Mouse (Mus musculus) hindbrain, embryonic 13.5 days (tissue): ENCODE data around the gene Haus6. TPM values are rescaled to one million over a fixed set of nuclear protein-coding genes. Genes with fewer than 3 reads are reported as not detected.

Experiments used
- ATAC-seq: fragments of 200-750 bp; cut with Nextera tagmentation; 2 replicates; pipeline ENCODE4 v1.8.0; 2017; ENCODE audit warnings: moderate TSS enrichment; ENCODE audit not compliant: low FRiP score
- H3K27ac ChIP-seq: fragments of 300-500 bp; sonication (generic); 2 replicates; pipeline ENCODE4 v1.5.1; 2015; ENCODE audit warnings: inconsistent platforms, mild to moderate bottlenecking, moderate library complexity
- H3K27me3 ChIP-seq: fragments of 300-500 bp; sonication (generic); 2 replicates; pipeline ENCODE4 v1.6.1; 2015; ENCODE audit warnings: mild to moderate bottlenecking, inconsistent platforms
- H3K36me3 ChIP-seq: fragments of 300-500 bp; sonication (generic); 2 replicates; pipeline ENCODE4 v1.6.1; 2015; ENCODE audit warnings: mild to moderate bottlenecking, inconsistent platforms
- H3K4me1 ChIP-seq: fragments of 300-500 bp; sonication (generic); replicated peaks from 2 replicates; pipeline ENCODE4 v1.6.1; 2015; ENCODE audit warnings: inconsistent platforms
- H3K4me2 ChIP-seq: fragments of 300-500 bp; sonication (generic); 2 replicates; pipeline ENCODE4 v1.6.1; 2015; ENCODE audit warnings: inconsistent platforms, mild to moderate bottlenecking, moderate library complexity
- H3K4me3 ChIP-seq: fragments of 300-500 bp; sonication (generic); 2 replicates; pipeline ENCODE4 v1.5.1; 2015; ENCODE audit warnings: mild to moderate bottlenecking, inconsistent platforms
- H3K9ac ChIP-seq: fragments of 300-500 bp; sonication (generic); 2 replicates; pipeline ENCODE4 v1.6.1; 2015; ENCODE audit warnings: mild to moderate bottlenecking, inconsistent platforms
- H3K9me3 ChIP-seq: fragments of 300-500 bp; sonication (generic); 2 replicates; pipeline ENCODE4 v1.6.1; 2016; ENCODE audit warnings: inconsistent platforms
- WGBS: fragments of 180-500 bp; shearing (Covaris S2); methylation state at CpG from one replicate; pipeline ENCODE4 v1.1.7; 2015; 5-methylcytosine and 5-hydroxymethylcytosine counted together
- polyA plus RNA-seq: library from polyadenylated mRNA; unstranded; fragments of >200 nt; fragmentation: Nextera tagmentation; extraction: Ambion mirVana; gene quantifications from 2 replicates; pipeline ENCODE4 v1.2.1, GENCODE M21; 2015

Haus6 gene
- polyA plus RNA-seq, 1 experiment from 2014 or later, result 7.4 TPM

- Histone ChIP-seq H3K9me3 (no peaks in the 10 kb centered on the region), H3K27me3 (0 out of 2 replicates have a peak, but pooled peaks cover 7% of the 10 kb centered on the region), H3K4me3 (no peak within 1 kb of the TSS), H3K4me2 (no peak within 1 kb of the TSS), H3K36me3 (no peaks in the 10 kb centered on the region), H3K27ac (no peak within 1 kb of the TSS), H3K9ac (no peak within 1 kb of the TSS), H3K4me1 (no peaks in the 10 kb centered on the region)
- no peak for ATAC-seq
- 93% methylated on average over 7 of the region's 7 CpGs for WGBS
Observed at GRCm38 (mm10) chr4:86558228-86558627, 53.6 kb downstream of the Haus6 start, which contains the start of gene Saxo1. Saxo1 (minus strand) TSS chr4:86558328.

DNA sequence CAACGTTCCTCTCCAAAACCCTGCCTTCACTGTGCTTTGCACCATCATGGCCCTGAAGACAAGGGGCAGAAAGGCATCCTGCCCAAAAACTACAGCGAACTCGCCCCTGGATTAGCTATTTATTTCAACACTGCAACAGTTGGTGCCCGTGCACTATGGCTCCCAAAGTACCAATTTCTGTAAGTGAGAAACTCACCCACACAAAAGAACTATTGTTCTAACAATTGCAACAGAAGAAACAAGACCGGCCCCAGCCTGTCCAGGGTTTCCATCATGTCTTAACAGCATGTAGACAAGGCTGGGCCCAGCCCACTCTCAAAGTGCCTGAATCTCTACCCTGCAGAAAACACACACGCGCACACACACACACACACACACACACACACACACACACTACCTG is 54.5 kb downstream of the Haus6 start:
- Histone ChIP-seq H3K9ac (no peak overlapping the region), H3K27ac (no peak overlapping the region), H3K4me2 (no peak overlapping the region), H3K27me3 (0 out of 2 replicates have a peak, but pooled peaks cover 7% of the 10 kb centered on the region), H3K36me3 (no peaks in the 10 kb centered on the region), H3K4me1 (no peaks in the 10 kb centered on the region), H3K9me3 (no peaks in the 10 kb centered on the region), H3K4me3 (no peak overlapping the region)
- no peak for ATAC-seq
- 68% methylated on average over 7 of the region's 7 CpGs for WGBS

DNA sequence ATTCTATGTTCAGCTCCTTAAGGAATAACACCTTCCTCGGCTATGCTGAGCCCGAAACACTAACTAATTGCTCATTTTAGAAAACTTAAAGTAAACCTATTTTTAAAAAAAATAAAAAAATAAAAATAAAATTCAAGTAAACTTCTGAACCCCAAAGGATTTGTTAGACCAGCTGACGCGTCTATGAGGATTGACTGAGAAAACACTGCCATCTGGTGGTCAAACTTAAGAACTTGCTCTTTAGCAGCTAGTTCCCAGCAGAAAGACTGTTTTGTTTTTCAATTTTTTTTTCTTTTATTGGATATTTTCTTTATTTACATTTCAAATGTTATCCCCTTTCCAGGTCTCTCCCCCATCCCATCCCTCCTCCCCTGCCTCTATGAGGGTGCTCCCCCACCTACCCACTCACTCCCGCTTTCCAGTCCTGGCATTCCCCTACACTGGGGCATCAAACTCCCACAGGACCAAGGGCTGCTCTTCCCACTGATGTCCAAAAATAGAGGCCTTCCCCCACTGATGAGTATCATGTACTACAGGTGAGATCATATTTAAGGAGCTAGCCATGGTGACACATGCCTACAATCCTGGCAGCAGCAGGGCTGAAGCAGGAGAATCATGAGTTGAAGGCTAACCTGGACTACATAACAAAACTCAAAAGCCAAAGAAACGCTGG is 56.7 kb downstream of the Haus6 start:
- no peaks in the 10 kb centered on the region for H3K36me3 ChIP-seq
- H3K27ac ChIP-seq, result no peak overlapping the region
- H3K4me2 ChIP-seq, result no peak overlapping the region
- H3K4me3 ChIP-seq, result no peak overlapping the region
- H3K27me3 ChIP-seq, result 0 out of 2 replicates have a peak, but pooled peaks cover 7% of the 10 kb centered on the region
- WGBS, result 33% methylated on average over 6 of the region's 6 CpGs
- H3K9ac ChIP-seq, result no peak overlapping the region
- no peaks in the 10 kb centered on the region for H3K4me1 ChIP-seq
- no peaks in the 10 kb centered on the region for H3K9me3 ChIP-seq
- 0 out of 2 replicates have a peak, but pooled peaks have one; percentile 63 for ATAC-seq

DNA sequence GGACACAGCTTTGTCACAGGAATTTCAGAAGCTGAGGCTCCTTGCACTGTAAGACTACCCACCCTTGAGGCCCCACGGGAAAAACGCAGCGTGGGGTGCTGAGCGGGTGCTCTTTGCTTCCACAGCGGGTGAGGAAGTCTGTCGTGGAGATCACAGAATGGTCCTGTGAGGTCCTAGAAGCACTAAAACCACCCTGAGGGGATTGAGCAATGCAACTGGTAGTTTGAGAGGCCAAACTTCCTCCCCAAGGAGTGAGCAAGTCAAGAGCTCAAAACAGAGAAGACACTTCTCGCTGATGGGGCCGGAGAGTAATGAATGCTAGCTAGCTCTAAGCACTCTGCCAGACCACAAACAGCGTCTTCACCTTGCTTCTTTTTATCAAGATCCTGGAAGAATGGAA is 63.5 kb downstream of the Haus6 start:
- 87% methylated on average over 9 of the region's 9 CpGs for WGBS
- peaks cover 13% of the 10 kb centered on the region; the same call in 1 of the 2 replicates for H3K4me1 ChIP-seq
- H3K27ac ChIP-seq, result no peak overlapping the region
- no peaks in the 10 kb centered on the region for H3K36me3 ChIP-seq
- H3K9ac ChIP-seq, result no peak overlapping the region
- no peaks in the 10 kb centered on the region for H3K27me3 ChIP-seq
- ATAC-seq, result no peak
- H3K4me2 ChIP-seq, result no peak overlapping the region
- no peaks in the 10 kb centered on the region for H3K9me3 ChIP-seq
- no peak overlapping the region for H3K4me3 ChIP-seq

- Histone ChIP-seq H3K4me3 (no peak overlapping the region), H3K36me3 (no peaks in the 10 kb centered on the region), H3K27ac (no peak overlapping the region), H3K4me1 (peaks cover 15% of the 10 kb centered on the region; the same call in 1 of the 2 replicates), H3K4me2 (no peak overlapping the region), H3K9me3 (no peaks in the 10 kb centered on the region), H3K9ac (no peak overlapping the region), H3K27me3 (no peaks in the 10 kb centered on the region)
- WGBS, result 65% methylated on average over 5 of the region's 5 CpGs
- ATAC-seq, result 0 out of 2 replicates have a peak, but pooled peaks have one; percentile 44
Observed at GRCm38 (mm10) chr4:86545615-86546014, 66.2 kb downstream of the Haus6 start.

- peak; percentile 62; the same call in 1 of the 2 replicates for ATAC-seq
- no peak overlapping the region for H3K4me2 ChIP-seq
Observed at GRCm38 (mm10) chr4:86543999-86544398, 67.9 kb downstream of the Haus6 start.

GRCm38 (mm10) chr4:86541573-86541972 is 70.3 kb downstream of the Haus6 start:
- 80% methylated on average over 1 of the region's 1 CpGs for WGBS
- Histone ChIP-seq H3K4me3 (no peak overlapping the region), H3K4me2 (no peak overlapping the region), H3K4me1 (peaks cover 15% of the 10 kb centered on the region; the same call in 1 of the 2 replicates), H3K27ac (no peak overlapping the region), H3K9ac (no peak overlapping the region), H3K36me3 (no peaks in the 10 kb centered on the region), H3K27me3 (no peaks in the 10 kb centered on the region), H3K9me3 (no peaks in the 10 kb centered on the region)
- no peak for ATAC-seq

More at GRCm38 (mm10) chr4:86543999-86544398, 67.9 kb downstream of the Haus6 start:
- Histone ChIP-seq H3K9ac (no peak overlapping the region), H3K9me3 (no peaks in the 10 kb centered on the region), H3K4me1 (peaks cover 15% of the 10 kb centered on the region; the same call in 1 of the 2 replicates), H3K36me3 (no peaks in the 10 kb centered on the region), H3K27ac (0 out of 2 replicates have a peak overlapping the region, but pooled peaks have one; percentile 8), H3K27me3 (no peaks in the 10 kb centered on the region), H3K4me3 (no peak overlapping the region)
- 56% methylated on average over 3 of the region's 3 CpGs for WGBS

DNA sequence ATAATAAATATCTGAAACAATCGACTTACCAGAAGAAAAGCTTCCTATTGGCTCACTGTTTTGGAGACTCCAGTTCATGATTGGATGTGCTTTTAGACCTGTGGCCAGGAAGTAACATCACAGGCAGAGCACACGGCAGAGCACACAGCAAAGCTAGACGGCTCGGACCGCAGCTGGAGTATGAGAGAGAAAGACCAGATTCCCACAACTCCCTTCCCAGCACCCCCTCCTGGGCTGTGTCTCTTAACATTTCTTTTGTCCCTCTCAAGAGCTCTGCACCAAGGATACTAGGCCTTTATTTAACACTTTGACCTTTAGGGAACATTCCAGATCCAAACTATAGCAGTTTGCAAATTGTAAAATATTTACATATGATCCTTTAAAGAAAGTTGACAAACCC is 72.9 kb downstream of the Haus6 start:
- H3K4me2 ChIP-seq, result no peak overlapping the region
- H3K27me3 ChIP-seq, result no peaks in the 10 kb centered on the region
- H3K27ac ChIP-seq, result no peak overlapping the region
- H3K36me3 ChIP-seq, result no peaks in the 10 kb centered on the region
- H3K4me1 ChIP-seq, result peaks cover 6% of the 10 kb centered on the region; the same call in 1 of the 2 replicates
- ATAC-seq, result no peak
- WGBS, result 87% methylated on average over 5 of the region's 5 CpGs
- H3K4me3 ChIP-seq, result no peak overlapping the region
- no peaks in the 10 kb centered on the region for H3K9me3 ChIP-seq
- H3K9ac ChIP-seq, result no peak overlapping the region

DNA sequence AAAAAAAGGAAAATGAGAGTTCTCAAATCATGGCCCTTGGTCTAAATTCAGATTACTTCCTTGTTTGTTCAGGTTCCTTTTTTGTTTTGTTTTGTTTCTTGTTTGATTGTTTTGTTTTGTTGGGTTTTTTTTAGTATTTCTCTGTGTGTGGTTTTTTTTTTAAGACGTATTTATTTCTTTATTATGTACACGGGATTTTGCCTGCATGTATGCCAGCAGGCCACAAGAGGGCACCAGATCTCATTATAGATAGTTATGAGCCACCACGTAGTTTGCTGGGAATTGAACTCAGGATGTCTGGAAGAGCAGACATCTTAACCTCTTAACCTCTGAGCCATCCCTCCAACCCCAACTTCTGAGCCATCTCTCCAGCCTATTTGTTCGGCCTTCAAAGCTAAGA is 73.9 kb downstream of the Haus6 start:
- Histone ChIP-seq H3K27ac (no peak overlapping the region), H3K4me1 (no peaks in the 10 kb centered on the region)

GRCm38 (mm10) chr4:86534091-86534481 is 77.8 kb downstream of the Haus6 start:
- ATAC-seq, result no peak
- no peaks in the 10 kb centered on the region for H3K4me1 ChIP-seq
- no peak overlapping the region for H3K4me2 ChIP-seq
- WGBS, result 62% methylated on average over 5 of the region's 5 CpGs
- no peaks in the 10 kb centered on the region for H3K9me3 ChIP-seq
- no peak overlapping the region for H3K9ac ChIP-seq
- no peak overlapping the region for H3K4me3 ChIP-seq
- no peak overlapping the region for H3K27ac ChIP-seq
- no peaks in the 10 kb centered on the region for H3K36me3 ChIP-seq
- no peaks in the 10 kb centered on the region for H3K27me3 ChIP-seq

More for the DNA sequence above, 73.9 kb downstream of the Haus6 start:
- no peaks in the 10 kb centered on the region for H3K36me3 ChIP-seq
- H3K9ac ChIP-seq, result no peak overlapping the region
- H3K4me3 ChIP-seq, result no peak overlapping the region
- H3K27me3 ChIP-seq, result no peaks in the 10 kb centered on the region
- 45% methylated on average over 4 of the region's 4 CpGs for WGBS
- ATAC-seq, result no peak
- no peaks in the 10 kb centered on the region for H3K9me3 ChIP-seq
- H3K4me2 ChIP-seq, result no peak overlapping the region

DNA sequence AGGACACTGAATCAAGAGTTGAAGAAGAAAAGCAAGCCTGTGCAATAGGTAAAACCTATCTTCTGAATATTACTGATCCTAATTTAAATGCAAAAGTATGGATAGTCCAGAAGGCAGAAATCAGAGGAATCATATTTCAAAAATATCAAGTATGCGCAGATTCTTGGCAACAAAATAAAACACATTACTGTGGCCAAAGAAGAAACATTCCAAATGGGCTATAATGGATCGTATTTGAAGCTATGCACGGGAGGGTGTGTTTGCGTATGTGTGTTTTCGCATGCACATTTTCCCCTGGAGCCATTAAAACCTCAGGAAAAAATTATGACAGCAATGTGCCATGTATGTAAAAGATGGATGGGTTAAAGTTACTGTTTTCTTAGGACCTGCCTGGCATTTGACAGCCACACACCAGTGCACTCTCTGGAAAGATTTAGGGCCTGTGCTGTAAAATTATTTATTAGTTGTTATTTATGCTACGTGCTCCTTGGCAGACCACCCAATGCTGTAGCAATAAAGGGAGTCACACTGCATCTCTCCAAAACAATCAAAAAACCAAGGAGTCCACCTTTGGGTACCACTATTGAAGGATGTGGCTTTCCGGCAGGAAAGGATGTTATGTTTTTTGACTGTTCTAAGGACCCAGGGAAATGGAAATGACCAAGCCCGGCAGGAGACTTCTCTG is 78.3 kb downstream of the Haus6 start:
- Histone ChIP-seq H3K4me3 (no peak overlapping the region), H3K4me2 (no peak overlapping the region), H3K27me3 (no peaks in the 10 kb centered on the region), H3K9me3 (no peaks in the 10 kb centered on the region), H3K36me3 (no peaks in the 10 kb centered on the region), H3K4me1 (no peaks in the 10 kb centered on the region), H3K27ac (no peak overlapping the region), H3K9ac (no peak overlapping the region)
- WGBS, result 80% methylated on average over 8 of the region's 8 CpGs
- no peak for ATAC-seq

DNA sequence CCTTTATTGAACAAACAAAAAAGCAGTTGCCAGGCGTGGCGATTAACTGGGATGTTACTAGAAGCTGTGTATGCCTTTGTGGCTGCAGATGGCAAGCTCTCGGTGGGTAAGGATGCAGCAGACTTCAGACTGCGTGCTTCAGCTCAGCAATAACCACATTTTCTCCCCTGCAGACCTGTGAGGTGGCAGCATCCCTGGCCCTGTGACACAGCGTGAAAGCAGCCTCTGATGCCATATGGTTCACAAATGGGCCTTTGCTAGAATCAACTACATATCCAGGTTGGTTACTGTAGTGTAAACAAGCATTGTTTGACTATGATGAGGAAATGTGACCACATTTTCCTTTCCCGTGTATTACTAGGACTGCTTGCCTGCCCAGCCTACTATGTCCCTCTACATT is 82.7 kb downstream of the Haus6 start:
- 74% methylated on average over 6 of the region's 6 CpGs for WGBS
- Histone ChIP-seq H3K4me3 (no peak overlapping the region), H3K36me3 (no peaks in the 10 kb centered on the region), H3K9ac (no peak overlapping the region), H3K4me1 (no peaks in the 10 kb centered on the region), H3K27me3 (no peaks in the 10 kb centered on the region), H3K9me3 (no peaks in the 10 kb centered on the region), H3K27ac (no peak overlapping the region), H3K4me2 (no peak overlapping the region)
- no peak for ATAC-seq
